Mouse (Mus musculus) midbrain, embryonic 13.5 days (tissue): ENCODE results near the gene Ntsr1. TPM values are rescaled to one million over a fixed set of nuclear protein-coding genes. Genes with fewer than 3 reads are reported as not detected.
A peak's percentile ranks its signal among the peaks of the same experiment; 100 is the strongest.

Experiments used
- ATAC-seq: fragments of 200-750 bp; cut with Nextera tagmentation; 2 replicates; pipeline ENCODE4 v1.8.0; 2017; ENCODE audit warnings: mild to moderate bottlenecking, moderate TSS enrichment, moderate library complexity
- H3K27ac ChIP-seq: fragments of 300-500 bp; sonication (generic); 2 replicates; pipeline ENCODE4 v1.5.1; 2015; ENCODE audit warnings: inconsistent platforms, mild to moderate bottlenecking, moderate library complexity
- H3K27me3 ChIP-seq: fragments of 300-500 bp; sonication (generic); 2 replicates; pipeline ENCODE4 v1.6.1; 2015; ENCODE audit warnings: mild to moderate bottlenecking, inconsistent platforms
- H3K36me3 ChIP-seq: fragments of 300-500 bp; sonication (generic); 2 replicates; pipeline ENCODE4 v1.6.1; 2015; ENCODE audit warnings: mild to moderate bottlenecking, inconsistent platforms
- H3K4me1 ChIP-seq: fragments of 300-500 bp; sonication (generic); replicated peaks from 2 replicates; pipeline ENCODE4 v1.6.1; 2015; ENCODE audit warnings: inconsistent platforms
- H3K4me2 ChIP-seq: fragments of 300-500 bp; sonication (generic); replicated peaks from 2 replicates; pipeline ENCODE4 v1.6.1; 2015; ENCODE audit warnings: moderate library complexity, mild to moderate bottlenecking, inconsistent platforms
- H3K4me3 ChIP-seq: fragments of 300-500 bp; sonication (generic); replicated peaks from 2 replicates; pipeline ENCODE4 v1.5.1; 2015; ENCODE audit warnings: mild to moderate bottlenecking, inconsistent platforms
- H3K9ac ChIP-seq: fragments of 300-500 bp; sonication (generic); replicated peaks from 2 replicates; pipeline ENCODE4 v1.6.1; 2015; ENCODE audit warnings: mild to moderate bottlenecking, inconsistent platforms
- H3K9me3 ChIP-seq: fragments of 300-500 bp; sonication (generic); 2 replicates; pipeline ENCODE4 v1.6.1; 2016; ENCODE audit warnings: mild to moderate bottlenecking, inconsistent platforms
- WGBS: fragments of 180-500 bp; shearing (Covaris S2); methylation state at CpG from one replicate; pipeline ENCODE4 v1.1.7; 2015; 5-methylcytosine and 5-hydroxymethylcytosine counted together
- polyA plus RNA-seq: library from polyadenylated mRNA; unstranded; fragments of >200 nt; fragmentation: Nextera tagmentation; extraction: Ambion mirVana; gene quantifications from 2 replicates; pipeline ENCODE4 v1.2.1, GENCODE M21; 2015

Gene Ntsr1
- polyA plus RNA-seq, 1 experiment from 2014 or later: 1.3 TPM

DNA sequence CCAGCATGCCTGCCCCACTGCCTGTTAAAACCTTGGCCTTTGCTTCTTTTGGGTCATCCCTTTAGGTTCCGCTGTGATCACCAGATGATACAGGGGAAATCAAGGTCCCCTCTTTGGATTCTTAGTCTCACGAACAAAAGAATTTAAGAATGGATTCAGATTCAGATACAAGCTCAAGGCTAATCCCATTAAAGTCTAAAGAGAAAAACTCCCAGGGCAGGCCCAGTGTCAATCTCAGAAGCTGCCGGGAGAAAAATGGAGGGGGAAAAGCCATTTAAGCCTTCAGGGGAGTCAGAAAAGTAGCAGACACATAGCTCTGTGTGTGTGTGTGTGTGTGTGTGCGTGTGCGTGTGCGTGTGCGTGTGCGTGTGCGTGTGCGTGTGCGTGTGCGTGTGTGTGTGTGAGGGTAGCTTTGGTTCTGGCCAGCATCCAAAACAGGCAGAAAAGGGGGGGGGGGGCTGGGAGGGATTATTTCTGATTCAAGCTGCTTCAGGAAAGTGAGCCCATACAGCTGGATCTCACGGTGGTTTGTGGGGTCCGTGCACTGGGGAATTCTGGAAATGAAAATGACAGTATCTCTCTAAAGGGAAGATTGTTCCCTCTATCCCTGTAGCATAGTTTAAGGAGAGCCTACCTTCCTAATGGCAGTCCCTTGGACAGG, 8.8 kb downstream of the Ntsr1 start:
- peak; percentile 24 for ATAC-seq
- H3K36me3 ChIP-seq: no peaks in the 10 kb centered on the region
- H3K4me1 ChIP-seq: peaks cover 31% of the 10 kb centered on the region
- H3K4me3 ChIP-seq: no peak overlapping the region
- 38% methylated on average over 14 of the region's 14 CpGs for WGBS
- peaks cover 82% of the 10 kb centered on the region for H3K27me3 ChIP-seq
- no peak overlapping the region for H3K4me2 ChIP-seq
- H3K9me3 ChIP-seq: no peaks in the 10 kb centered on the region
- H3K27ac ChIP-seq: peak overlapping the region; percentile 67
- H3K9ac ChIP-seq: no peak overlapping the region

DNA sequence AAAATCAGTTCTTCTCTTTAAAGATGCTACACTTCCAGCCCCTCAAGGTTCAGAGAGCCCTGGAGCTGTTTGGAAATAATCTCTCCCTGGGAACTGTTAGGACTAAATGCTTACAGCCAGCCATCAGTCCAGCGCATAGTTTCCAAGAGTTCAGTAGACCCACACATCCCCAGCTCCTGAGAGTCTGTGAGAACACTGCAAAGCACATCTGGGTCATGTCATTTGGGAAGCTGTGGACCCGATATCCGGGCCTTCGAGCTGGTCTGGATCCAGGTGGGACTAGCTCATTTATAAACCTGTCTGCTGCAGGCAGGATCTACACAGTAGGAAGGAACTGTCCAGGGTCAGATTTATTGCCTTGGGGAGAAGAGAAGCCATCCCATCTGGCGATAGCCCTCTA, 11.1 kb downstream of the Ntsr1 start:
- Histone ChIP-seq H3K9ac (no peak overlapping the region), H3K27ac (no peak overlapping the region), H3K36me3 (no peaks in the 10 kb centered on the region), H3K9me3 (no peaks in the 10 kb centered on the region), H3K4me1 (peaks cover 31% of the 10 kb centered on the region), H3K4me2 (no peak overlapping the region), H3K4me3 (no peak overlapping the region), H3K27me3 (peaks cover 85% of the 10 kb centered on the region)
- no peak for ATAC-seq
- WGBS: 88% methylated on average over 5 of the region's 5 CpGs

DNA sequence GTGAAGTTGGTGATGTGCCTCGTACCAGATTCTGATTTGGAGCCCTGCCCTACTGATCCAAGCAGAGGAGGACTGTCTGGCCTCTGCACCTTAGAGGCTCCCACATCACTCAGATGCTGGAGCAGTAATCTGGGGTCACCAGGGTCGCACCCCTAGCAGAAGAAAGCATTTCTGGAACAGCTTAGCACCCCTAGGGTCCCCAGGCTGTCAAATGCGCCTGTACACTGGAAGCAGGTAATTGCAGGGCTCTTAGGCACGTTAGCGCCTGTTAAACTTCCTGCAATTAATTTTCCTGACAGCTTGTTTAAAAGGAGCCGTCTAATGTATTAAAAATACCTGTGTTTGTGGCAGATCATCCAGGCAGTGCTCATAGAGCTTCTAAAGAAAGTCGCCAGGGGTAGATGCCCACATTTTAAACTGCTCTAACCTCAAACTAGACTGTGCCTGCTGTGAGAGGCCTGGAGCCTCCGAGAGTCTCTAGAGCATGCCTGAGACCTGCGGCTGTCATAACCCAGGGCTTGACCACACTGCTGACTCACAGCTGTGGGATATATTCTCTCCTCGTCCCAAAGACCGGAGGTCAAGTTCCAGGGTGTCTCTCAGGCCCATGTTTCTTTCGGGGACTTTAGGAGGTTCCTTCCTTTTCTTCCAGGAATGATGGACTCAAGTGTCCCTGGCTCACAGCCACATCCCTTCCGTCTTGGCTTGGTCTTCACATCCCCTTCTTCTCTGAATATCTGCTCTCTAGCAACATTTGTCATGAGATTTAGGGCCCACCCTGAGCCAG, 12.3 kb downstream of the Ntsr1 start:
- Histone ChIP-seq H3K27ac (no peak overlapping the region), H3K4me2 (no peak overlapping the region), H3K27me3 (peaks cover 84% of the 10 kb centered on the region), H3K9ac (no peak overlapping the region), H3K9me3 (no peaks in the 10 kb centered on the region), H3K4me3 (no peak overlapping the region), H3K4me1 (peaks cover 24% of the 10 kb centered on the region), H3K36me3 (no peaks in the 10 kb centered on the region)
- 74% methylated on average over 13 of the region's 13 CpGs for WGBS
- ATAC-seq: no peak

DNA sequence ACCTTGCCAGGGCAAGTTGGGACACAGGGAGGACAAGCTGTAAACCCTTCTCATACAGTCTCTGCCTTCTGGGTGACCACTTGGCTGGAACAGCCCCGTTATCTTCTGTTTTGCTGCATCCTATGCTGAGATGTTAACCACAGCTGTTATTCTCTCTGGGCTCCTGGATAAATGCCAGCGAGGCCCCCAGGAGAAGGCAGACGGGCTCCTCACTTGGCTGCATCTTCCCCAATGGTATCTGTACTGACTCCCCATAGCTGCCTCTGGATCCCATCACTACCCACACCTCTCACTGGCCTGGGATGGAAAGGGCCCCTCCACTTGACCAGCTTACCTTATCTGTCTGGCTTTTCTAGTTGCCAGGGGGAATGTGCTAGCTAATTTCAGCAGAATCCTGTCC, 13.2 kb downstream of the Ntsr1 start:
- Histone ChIP-seq H3K4me2 (no peak overlapping the region), H3K9me3 (no peaks in the 10 kb centered on the region), H3K4me1 (peaks cover 23% of the 10 kb centered on the region), H3K9ac (no peak overlapping the region), H3K36me3 (no peaks in the 10 kb centered on the region), H3K27me3 (peaks cover 79% of the 10 kb centered on the region), H3K27ac (no peak overlapping the region), H3K4me3 (no peak overlapping the region)
- WGBS: 83% methylated on average over 3 of the region's 3 CpGs
- ATAC-seq: no peak

DNA sequence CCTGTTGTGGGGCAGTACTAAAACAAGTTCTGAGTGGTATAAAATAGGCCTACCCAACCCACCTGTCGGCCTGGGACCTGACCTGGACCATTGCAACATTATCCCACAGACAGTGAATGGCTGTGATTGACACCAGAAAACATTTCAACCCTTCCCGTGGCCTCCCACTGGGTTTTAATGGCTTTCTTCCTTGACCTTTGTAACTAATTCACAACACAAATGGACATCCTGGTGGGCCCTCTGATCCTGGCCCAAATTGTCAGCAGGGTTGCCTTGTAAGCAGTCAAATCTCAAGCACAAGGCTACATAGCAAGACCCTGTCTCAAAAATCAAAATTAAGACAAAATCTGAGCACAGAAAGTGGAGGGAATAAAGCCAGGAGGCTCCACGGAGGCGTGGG, 14.1 kb downstream of the Ntsr1 start:
- Histone ChIP-seq H3K27ac (no peak overlapping the region), H3K36me3 (no peaks in the 10 kb centered on the region), H3K4me3 (no peak overlapping the region), H3K4me2 (no peak overlapping the region), H3K9me3 (no peaks in the 10 kb centered on the region), H3K4me1 (peaks cover 16% of the 10 kb centered on the region), H3K27me3 (peaks cover 78% of the 10 kb centered on the region), H3K9ac (no peak overlapping the region)
- ATAC-seq: no peak
- 26% methylated on average over 4 of the region's 4 CpGs for WGBS

DNA sequence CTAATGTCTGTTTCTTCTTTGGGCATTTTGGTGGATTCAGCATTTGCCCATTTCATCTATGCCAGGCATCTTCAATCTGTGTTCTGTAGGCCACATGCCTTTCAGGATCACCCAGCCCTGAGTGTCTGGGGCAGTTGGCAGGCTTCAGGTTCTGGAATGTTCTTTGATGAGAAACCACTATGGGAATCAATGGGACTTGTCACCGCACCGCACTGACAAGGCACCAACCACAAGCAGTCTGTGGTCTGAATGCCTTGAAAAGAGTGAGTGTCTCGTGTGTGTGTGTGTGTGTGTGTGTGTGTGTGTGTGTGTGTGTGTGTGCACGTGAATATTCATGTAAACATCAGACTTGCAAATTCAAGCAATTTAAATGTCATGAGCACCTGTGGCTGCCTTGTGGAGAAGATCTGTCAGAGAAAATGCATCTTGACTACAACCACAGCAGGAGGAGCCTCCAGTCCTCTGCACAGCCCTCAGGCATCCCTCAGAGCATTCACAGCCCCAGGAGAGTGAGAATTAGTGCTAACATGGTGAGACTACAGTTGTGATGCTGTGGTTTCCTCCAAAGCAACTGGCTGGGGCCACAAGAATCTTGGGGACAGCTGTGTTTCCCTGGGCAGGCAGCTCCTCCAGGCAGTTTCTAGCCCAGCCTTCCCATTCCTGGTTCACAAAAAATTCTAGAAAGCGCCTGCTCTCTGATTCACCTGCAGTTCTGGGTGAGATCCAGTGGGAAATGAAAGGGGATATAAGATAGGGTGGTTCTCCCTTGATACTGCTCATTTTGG, 21.9 kb downstream of the Ntsr1 start:
- Histone ChIP-seq H3K4me3 (no peak overlapping the region), H3K4me2 (no peak overlapping the region), H3K36me3 (no peaks in the 10 kb centered on the region), H3K9ac (no peak overlapping the region), H3K9me3 (no peaks in the 10 kb centered on the region), H3K27ac (no peak overlapping the region), H3K4me1 (peaks cover 3% of the 10 kb centered on the region; the same call in 1 of the 2 replicates), H3K27me3 (peaks cover 31% of the 10 kb centered on the region)
- 64% methylated on average over 5 of the region's 5 CpGs for WGBS
- 0 out of 2 replicates have a peak, but pooled peaks have one; percentile 30 for ATAC-seq

DNA sequence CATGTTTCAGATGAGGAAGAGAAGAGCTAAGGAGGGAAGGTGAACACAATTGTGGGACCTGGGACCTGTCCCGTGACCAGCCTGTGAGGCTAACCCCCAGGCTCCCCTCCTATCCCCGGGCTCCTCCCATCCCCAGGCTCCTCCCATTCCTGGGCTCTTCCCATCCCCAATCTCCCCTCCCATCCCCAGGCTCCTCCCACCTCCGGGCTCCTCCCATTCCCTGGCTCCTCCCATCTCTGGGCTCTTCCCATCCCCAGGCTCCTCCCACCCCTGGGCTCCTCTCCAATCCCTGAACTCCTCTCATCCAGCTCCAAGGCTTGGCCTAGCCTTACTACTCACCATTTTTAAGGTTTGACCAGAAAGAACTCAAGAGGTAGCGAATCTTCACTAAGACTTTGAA, 23.0 kb downstream of the Ntsr1 start:
- peaks cover 38% of the 10 kb centered on the region for H3K27me3 ChIP-seq
- 77% methylated on average over 4 of the region's 4 CpGs for WGBS

DNA sequence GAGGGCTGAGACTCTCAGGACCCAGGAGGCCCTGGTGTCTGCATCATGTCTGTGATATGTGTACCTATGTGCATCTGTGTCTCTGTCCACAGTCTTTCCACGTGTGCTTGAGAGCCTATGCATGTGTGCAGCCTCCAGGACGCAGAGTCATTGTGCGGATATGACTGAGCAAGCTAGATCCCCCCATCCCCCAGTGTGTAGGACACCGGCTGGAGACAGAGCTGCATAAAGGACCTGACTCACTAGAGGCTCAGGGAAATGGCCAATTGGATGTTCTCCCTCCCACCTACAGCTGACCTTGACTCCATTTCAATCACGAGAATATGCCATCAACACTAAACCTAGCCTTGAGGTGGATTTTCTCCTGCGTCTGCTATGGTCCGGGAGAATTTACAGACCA, 27.7 kb downstream of the Ntsr1 start:
- peak; percentile 53 for ATAC-seq
- peak overlapping the region; percentile 70 for H3K27ac ChIP-seq
- WGBS: 56% methylated on average over 7 of the region's 7 CpGs

More for the DNA sequence above, 23.0 kb downstream of the Ntsr1 start:
- no peak overlapping the region for H3K4me3 ChIP-seq
- H3K4me1 ChIP-seq: peaks cover 9% of the 10 kb centered on the region
- ATAC-seq: no peak
- no peak overlapping the region for H3K4me2 ChIP-seq
- no peaks in the 10 kb centered on the region for H3K36me3 ChIP-seq
- no peaks in the 10 kb centered on the region for H3K9me3 ChIP-seq
- H3K27ac ChIP-seq: no peak overlapping the region
- H3K9ac ChIP-seq: no peak overlapping the region

DNA sequence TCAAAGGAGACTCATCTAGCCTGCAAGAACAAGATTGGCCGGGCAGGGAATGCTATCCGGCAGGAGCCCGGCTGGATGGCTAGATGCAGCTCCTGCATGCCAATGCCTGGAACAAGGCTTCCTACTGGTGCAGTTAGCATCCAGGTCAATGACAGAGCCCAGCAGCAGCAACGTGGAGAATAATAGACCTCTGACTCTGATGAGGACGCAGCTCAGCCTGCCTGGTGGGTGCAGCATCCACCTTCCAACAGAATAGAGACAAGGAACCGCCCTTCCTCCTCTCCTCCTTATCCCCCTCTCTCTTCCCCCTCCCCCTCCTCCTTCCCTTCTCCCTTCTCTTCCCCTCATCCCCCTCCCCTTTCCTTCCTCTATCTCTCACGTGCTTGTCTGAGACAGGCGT, 28.1 kb downstream of the Ntsr1 start:
- ATAC-seq: peak; percentile 35
- WGBS: 8% methylated on average over 8 of the region's 8 CpGs
- Histone ChIP-seq H3K4me3 (no peak overlapping the region), H3K4me2 (no peak overlapping the region), H3K4me1 (peaks cover 48% of the 10 kb centered on the region), H3K27me3 (peaks cover 57% of the 10 kb centered on the region), H3K9me3 (no peaks in the 10 kb centered on the region), H3K27ac (peak overlapping the region; percentile 70), H3K9ac (no peak overlapping the region), H3K36me3 (no peaks in the 10 kb centered on the region)

More for the DNA sequence above, 27.7 kb downstream of the Ntsr1 start:
- Histone ChIP-seq H3K36me3 (no peaks in the 10 kb centered on the region), H3K27me3 (peaks cover 57% of the 10 kb centered on the region), H3K9me3 (no peaks in the 10 kb centered on the region), H3K4me1 (peaks cover 43% of the 10 kb centered on the region), H3K4me3 (no peak overlapping the region), H3K9ac (no peak overlapping the region), H3K4me2 (no peak overlapping the region)

DNA sequence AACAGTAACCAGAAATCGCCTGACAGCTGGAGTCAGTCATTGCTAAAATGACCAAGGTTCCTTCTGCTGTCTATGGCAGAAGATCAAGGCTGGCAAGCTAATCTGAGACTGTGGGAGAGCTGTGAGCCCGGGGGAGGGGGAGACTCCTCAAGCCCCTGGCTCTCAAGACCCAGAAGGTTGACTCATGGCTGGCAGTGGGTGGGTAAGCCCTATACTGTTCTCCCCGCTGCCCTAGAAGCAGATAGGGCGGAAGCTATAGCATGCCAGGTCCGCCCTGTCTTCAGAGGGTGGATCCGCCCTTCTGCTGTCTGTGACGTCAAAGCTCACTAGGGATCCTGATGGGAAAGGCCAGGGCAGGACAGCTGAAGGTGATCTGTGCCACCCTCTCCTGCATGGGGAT, 30.4 kb downstream of the Ntsr1 start:
- 0 out of 2 replicates have a peak overlapping the region, but pooled peaks have one; percentile 10 for H3K27ac ChIP-seq
- ATAC-seq: peak; percentile 62; the same call in 1 of the 2 replicates
- peak overlapping the region; percentile 33; the same call in 1 of the 2 replicates for H3K9ac ChIP-seq
- peaks cover 46% of the 10 kb centered on the region for H3K27me3 ChIP-seq
- WGBS: 26% methylated on average over 7 of the region's 7 CpGs
- H3K36me3 ChIP-seq: no peaks in the 10 kb centered on the region
- peaks cover 51% of the 10 kb centered on the region for H3K4me1 ChIP-seq
- no peaks in the 10 kb centered on the region for H3K9me3 ChIP-seq
- H3K4me2 ChIP-seq: no peak overlapping the region
- H3K4me3 ChIP-seq: no peak overlapping the region

DNA sequence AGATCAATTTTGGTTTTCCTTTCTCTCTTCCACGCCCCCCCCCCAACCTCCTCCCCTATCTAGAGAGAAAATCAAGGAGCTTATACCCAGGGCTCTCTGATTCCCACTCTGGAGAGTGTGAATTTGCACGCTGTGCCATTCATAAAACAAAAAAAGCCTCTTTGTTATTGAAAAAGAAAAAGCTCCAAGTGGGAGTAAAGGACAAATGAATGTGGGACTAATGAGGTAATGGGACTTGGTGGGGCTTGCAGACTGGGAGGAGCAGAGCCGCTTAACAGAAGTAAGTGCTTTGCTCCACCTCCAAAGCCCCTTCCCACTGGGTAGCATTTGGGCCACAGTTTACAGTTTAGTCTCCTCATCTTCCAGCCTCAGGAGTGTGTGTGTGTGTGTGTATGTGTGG, 30.8 kb downstream of the Ntsr1 start:
- Histone ChIP-seq H3K27ac (no peak overlapping the region), H3K27me3 (peaks cover 41% of the 10 kb centered on the region), H3K9me3 (no peaks in the 10 kb centered on the region), H3K4me3 (no peak overlapping the region), H3K4me2 (no peak overlapping the region), H3K9ac (0 out of 2 replicates have a peak overlapping the region, but pooled peaks have one; percentile 33), H3K4me1 (peaks cover 51% of the 10 kb centered on the region), H3K36me3 (no peaks in the 10 kb centered on the region)
- ATAC-seq: peak; percentile 55
- 4% methylated on average over 3 of the region's 3 CpGs for WGBS
